Mouse (Mus musculus): Measurements from ENCODE around the gene Dnajc24.

DNA sequence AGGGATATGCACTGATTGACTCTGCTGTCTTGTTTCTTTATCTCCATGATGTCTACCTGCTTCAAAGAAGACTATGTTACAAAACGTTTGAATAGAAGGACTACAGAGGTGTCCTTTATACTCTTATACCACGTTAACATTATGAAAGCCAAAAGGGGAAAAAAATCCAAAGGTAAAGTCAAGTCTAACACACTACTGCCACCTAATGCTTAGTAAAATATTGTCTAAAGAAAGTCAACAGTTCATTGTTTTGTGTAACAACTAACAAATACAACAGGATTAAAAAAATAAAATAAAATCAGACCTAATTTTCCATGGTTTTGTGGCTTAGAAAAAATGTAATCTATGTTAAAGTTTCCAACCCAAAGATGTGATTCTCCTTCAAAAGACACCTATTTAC is 15.3 kb downstream of the Dnajc24 start:
- TF ChIP-seq CTCF (IDR thresholded peaks at IDR 0.05; ENCODE audit: low read depth, low read length) (no peak), TAL1 (conservative IDR thresholded peaks at IDR 0.05; ENCODE audit: low read depth, low read length) (no peak)

Data from G1E (cell line).